Mouse (Mus musculus): ENCODE measurements around the gene Bricd5.

The Bricd5 gene

DNA sequence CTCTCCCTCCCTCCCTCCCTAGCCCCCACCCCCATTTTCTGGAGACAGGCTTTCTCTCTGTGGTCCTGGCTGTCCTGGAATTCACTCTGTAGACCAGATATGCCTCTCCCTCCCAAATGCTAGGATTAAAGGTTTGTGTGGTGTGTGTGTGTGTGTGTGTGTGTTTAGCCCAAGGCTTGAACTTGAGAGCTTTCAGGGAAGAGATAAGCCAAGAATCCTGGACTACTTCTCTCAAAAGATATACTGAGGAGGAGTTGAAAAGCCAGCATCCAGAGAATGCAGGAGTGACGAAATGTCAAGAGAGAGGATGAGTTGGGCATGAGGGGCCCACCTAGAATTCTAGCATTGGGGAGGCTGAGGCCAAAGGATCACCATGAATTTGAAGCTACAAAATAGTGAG is 10.8 kb upstream of the Bricd5 start:
- no peak for DNase-seq

DNA sequence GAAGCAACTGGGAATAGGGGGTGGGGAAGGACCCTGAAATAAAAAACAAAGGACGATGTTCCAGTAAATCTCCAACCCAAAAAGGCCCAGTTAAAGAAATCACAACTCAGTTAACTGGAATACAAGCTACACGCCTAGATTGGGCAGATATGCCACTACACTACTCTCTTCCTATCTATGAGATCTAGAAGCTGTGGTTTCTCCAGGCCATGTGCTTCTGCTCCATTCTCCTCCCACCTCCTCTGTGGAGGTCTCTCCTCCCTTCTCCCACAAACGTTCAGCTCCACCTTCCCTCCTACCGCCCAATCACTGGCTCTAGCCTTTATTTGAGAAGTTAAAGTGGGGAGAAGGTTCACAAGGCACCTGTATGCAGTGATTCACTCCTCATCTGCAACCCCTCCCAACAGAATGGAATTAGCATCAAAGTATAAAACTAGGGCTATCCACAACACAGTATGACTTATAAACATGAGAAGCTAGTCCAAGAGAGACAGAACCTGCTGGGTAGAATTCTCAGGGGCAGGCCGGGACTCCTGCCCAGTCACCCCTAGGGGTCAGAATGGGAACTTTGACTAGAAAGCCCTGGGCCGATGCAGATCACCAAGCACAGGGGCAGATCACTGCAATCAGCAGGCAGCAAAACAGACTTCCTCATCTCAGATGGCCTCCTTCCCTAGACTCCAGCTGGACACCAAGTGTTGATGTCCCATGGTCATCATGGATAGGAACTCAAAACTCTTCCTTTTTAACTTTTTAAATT is 10.1 kb upstream of the Bricd5 start:
- DNase-seq: peak; percentile 24

DNA sequence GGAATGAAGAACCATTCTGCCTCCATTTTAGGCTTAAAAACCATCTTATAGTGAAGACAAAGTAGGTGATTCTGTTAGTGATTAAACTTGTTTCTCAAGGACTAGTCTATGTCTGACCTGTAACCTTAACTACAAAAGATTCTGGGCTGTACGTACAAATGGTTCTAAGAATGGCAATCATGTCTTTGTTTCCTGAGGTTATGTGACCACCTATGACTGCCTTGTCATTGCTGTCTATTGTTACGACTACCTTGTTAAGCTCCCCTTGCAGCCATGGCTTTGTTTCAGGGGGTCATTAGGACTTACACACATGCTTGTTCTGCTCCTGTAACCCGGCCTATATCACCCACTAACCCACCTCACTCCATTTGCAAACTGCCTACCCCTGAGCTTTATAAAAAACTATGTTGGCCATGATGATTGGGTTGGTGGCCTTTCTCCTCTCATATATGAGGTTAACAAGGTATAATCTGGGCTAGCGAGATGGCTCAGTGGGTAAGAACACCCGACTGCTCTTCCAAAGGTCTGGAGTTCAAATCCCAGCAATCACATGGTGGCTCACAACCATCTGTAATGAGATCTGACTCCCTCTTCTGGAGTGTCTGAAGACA is 4.9 kb upstream of the Bricd5 start:
- no peak for DNase-seq

DNA sequence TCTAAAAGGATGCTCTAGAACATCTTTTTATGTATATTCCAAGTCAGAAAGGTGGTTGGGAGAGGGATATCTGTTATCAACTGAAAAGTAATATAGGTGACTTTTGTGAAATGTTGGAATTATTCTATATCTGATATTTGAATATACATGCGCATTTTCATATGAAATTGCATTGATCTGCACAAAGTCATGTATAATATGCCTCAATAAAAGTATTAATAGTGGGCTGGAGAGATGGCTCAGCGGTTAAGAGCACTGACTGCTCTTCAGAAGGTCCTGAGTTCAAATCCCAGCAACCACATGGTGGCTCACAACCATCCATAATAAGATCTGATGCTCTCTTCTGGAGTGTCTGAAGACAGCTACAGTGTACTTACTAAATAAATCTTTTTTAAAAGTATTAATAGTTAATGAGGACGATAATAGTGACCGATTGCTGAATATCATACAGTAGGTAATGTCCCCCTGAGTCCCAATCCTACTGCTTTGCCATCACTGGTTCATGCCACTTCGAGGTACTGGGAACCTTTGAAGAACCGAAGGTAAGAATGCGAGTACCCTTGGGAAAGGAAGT is 4.3 kb upstream of the Bricd5 start:
- DNase-seq: no peak

DNA sequence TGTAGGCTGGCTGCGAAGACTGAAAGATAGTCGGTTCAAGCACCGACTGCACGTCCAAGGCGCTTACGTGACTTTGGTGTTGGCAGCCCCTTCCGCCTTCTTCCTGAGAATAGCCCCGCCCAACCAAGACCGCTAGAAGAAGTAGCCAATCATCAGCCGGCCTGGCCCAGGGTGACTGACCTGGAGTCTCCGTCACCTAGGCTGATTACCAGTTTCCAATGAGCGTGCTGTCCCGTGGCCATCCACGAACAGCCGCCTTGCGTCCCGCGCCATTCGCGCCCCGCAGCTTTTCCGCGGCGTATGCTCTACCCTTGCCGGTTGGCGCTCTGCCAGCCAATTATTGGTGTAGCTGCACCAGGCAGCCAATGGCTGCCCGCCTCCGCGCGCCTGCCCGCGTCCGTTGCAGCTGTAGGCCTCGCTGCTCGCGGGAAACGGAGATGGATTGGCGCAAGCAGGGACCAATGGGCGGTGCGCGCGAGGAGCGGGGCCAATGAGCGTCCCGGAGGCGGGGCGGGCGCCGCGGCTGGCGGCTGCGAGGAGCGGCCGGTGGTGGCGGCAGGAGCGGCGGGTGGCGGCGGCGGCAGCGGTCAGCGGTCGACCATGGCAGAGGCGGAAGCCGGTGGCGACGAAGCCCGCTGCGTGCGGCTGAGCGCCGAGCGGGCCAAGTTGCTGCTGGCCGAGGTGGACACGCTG is 3.6 kb upstream of the Bricd5 start, which contains the start of the genes E4f1 and Pgp:
Gene E4f1 (minus strand): TSS at position 404 of the 693 bp plus-strand sequence.
Gene Pgp (plus strand): TSS at position 483 of the 693 bp plus-strand sequence.
- DNase-seq: peak; percentile 99

DNA sequence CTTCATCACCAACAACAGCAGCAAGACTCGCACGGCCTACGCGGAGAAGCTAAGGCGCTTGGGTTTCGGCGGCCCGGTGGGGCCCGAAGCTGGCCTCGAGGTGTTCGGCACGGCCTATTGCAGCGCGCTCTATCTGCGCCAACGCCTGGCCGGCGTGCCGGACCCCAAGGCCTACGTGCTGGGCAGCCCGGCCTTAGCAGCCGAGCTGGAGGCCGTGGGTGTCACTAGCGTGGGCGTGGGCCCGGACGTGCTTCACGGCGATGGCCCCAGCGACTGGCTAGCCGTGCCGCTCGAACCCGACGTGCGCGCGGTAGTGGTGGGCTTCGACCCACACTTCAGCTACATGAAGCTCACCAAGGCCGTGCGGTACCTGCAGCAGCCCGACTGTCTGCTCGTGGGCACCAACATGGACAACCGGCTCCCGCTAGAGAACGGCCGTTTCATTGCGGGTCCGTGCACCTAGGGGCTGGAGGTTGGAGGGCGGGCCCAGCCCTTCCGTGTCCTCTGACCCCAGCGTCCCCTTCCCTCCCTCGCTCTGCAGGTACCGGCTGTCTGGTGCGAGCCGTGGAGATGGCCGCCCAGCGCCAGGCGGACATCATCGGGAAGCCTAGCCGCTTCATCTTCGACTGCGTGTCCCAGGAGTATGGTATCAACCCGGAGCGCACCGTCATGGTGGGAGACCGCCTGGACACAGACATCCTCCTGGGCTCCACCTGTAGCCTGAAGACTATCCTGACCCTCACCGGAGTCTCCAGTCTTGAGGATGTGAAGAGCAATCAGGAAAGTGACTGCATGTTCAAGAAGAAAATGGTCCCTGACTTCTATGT is 2.8 kb upstream of the Bricd5 start:
- DNase-seq: peak; percentile 64

DNA sequence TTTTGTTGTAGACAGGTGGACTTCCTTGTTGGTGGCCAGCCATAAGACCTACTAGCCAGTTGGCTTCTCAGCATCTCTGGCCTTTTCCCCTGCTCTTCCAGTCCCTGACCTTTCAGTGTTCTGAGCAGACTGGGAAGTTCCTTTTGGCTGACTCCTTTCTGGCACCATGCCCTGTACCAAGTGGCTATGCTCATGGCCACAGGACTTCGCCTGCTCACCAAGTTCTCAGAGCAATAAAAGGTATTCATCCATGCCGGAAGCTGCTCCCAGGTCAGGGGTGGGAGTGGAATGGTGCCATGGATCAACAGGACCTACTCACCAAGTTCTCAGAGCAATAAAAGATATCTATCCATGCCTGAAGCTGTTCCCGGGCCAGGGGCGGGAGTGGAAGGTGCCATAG is 1.2 kb upstream of the Bricd5 start:
- DNase-seq: peak; percentile 86

DNA sequence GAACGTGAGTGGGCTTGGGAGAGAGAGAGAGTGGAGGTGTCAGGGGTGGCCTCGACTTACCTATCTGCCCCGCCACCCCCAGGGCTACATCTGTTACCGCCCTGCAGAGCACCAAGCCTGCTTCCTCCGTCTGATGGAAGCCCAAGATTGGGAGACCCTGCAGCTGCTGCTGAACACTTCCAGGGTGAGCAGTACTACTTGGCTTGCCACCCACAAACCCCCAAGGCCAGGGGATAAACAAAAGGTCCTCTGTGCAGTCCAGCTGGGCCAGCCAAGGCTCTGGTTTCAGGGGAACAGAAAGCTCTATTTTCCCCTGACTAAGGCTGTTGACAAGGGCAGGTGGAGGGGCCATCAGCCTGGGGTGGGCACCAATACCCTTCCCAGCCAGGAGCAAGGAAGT is 873 bp downstream of the Bricd5 start:
- DNase-seq: no peak

DNA sequence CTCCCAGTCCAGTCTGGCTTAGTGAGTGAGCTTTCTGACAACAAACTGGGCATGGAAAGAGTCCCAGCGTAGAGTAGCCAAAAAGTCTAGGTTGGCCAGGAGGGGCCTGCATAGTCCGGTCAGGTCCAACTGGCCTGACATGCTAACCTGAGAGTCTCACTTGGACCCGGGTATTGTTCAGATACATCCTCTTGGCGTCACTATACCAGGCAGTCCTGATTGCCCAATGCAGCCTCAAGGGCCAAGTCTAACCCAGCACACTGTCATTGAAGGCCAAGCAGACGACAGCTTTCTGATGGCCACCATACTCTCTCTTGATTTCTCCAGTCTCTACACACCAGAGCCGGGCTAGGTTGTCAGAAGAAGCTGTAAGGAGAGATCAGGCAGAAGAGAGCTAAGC is 1.9 kb downstream of the Bricd5 start:
- no peak for DNase-seq

DNA sequence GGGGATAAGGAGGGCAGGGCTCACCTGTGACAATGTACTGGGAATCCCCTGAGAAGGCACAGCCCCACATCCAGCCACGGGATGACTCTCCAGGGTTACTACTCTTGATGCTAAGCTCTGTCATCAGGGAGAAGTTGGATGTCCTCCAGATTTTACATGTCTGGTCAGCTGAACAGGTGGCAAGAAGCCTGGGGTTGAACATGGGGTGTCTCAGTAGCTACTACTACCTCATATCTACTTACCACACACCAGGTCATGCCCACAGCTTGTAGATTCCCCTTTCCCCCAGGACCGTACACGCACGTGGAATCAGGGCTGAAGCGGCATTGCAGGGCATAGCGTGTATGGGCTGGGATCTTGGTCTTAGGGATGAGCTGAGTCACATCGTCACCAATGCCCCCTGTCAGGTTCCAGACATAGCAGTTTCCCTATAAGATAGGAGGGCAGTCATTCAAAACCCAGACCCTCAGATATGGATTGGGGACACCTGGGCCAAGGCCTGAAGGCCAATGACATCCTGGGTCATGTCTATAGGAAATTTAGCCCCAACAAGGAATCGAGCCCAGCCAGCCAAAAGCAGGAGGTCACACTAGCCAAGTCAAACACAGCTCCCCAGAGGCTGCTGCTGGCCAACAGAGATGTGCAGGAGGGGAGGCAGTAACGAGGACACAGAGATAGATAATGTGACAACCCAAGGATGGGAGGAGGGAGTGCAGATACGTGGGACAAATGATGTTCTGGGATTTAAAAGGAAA is 2.5 kb downstream of the Bricd5 start:
- DNase-seq: no peak

DNA sequence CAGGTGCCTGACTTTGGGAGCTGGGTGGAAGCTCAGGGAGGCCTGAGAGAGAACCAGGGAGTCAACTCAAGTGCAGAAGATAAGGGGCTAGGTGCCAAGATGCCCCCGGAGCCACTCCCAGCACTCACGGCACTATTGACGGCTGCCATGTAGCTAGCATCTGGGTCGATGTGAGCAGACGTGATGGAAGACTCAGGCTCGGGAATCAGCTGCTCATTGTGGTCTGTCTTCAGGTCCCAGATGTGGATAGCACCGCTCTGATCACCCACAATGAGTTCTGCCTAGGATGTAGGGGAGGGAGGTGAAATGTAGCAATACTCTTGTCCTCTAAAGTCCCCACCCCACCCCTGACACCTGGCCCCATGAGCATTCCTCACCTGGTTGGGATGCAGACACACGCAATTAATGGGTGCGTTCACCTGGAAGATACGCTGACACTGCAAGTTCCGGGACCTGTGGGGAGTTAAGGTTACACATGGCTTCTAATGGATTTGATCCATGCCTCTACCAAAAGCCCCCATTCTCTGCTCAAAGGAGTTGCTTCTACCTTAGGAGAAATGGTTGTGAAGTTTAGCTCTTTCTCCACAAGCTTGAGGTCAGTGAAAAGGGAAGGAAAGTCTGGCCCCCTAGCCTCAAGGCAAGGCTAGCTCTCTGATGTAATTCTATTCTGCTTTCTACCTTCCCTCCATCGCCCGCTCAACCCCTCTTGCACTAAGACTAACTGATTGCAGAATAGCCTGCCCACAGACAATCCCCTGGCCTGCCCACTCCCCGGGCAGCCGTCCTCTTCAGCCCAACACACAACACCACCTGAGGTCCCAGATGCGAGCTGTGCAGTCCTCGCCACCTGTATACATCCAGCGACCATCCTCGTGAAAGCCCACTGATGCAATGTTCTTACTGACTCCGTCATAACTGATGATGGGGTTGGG is 3.6 kb downstream of the Bricd5 start:
- no peak for DNase-seq

DNA sequence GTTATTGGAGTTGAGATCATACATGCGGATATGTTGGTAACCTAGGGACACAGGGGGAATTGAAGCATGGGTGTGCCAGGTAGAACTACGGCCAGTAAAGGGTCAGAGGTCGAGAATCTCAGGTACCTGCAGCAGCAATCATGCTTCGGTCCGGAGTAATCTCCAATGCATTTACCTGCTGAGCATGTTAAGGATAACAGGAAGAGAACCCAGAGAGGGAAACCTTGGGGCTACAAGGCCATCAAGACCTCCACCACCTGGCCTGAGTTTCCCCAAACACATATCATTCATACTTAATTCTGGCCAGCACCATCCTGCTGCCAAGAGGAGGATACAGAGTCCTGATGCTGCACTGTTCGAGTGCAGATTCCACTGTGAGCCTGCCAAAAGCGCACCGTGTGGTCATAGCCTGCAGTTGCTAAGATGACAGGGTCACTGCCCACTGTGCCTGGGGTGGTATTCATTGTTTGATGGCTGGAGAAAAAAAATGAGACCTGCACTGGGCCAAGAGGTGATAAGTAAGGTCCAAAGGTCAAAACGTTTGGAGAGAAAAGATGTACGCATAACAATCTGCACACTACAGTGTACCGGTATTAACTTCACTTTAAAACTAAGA is 4.4 kb downstream of the Bricd5 start:
- DNase-seq: peak; percentile 36

DNA sequence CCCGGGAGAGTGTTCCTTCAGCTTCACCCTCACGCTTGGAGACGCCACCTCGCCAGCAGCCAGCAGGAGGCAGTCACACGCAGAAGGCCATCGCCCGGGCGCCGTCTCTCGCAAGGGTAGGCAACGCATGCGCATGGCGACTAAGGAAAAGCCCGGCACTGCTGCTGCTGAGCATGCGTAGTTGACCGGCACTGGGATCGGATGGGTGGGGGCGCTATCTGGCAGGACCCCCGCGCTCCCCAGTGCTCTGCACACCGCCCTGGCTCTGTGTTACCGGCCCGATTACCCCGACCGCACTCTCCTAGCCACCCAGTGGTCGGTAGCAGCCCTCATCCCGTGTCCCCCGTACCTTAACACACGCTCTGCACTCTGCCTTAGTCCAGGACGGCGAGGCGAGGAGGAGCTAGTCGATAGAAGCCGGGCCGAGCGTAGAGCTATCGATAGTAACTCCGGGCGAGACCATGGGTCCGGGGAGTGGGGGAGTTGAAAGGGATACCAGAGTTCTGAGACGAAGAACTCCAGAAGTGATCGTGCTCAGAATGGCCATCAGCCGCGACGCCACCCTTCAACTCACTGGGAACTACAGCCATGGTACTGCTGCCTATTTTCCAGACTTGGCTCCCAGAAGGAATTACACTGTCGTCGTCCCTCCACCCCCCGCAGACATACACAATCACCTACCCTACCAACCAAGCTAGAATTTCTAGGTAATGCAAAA is 5.1 kb downstream of the Bricd5 start, which contains the start of gene Mlst8:
Gene Mlst8 (minus strand): TSS at position 416 of the 718 bp plus-strand sequence.
- peak; percentile 98 for DNase-seq

DNA sequence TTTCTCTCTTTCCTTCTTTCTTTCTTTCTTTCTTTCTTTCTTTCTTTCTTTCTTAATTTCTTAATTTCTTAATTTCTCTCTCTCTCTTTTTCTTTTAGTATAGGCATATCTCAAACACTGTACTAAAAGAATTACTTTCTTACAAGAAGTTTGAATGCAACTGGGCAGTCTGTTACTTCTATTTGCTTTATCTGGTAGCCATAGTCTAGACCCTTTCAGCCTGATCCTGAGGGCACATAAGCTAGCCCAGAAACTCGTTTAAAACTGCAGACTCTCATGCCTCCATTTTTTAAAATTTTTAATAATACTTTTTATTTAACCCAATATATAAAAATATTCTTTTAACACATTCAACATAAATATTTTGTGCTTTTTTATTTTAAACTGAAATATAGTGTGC is 5.7 kb downstream of the Bricd5 start:
- no peak for DNase-seq

DNA sequence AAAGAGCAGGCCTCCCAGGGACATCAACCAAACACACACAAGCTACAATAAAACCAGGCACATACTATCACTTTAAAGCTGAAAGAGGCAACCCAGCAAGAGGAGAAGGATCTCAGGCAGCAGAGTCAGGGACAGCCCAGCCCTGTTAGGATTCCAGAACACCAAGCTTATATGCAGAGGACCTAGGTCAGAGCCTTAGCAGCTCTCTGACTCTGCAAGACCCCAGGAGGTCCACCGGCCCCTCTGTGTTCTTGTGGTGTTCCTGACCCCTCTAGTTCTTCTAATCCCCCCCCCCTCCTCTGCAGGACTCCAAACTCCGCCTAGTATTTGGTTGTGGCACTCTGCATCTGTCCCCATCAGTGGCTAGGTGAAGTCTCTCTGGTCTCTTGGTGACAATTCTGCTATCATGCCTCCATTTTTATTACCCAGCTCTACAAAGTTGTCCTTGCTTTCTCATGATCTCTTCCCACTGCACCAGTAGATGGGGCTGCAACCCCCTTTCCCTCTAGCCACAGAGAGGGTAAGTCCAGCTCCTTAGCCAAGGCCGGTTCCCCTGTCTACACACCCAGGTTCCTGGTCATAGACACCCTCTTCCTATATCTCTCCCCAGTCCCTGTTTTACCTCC is 6.6 kb downstream of the Bricd5 start:
- DNase-seq: peak; percentile 33

DNA sequence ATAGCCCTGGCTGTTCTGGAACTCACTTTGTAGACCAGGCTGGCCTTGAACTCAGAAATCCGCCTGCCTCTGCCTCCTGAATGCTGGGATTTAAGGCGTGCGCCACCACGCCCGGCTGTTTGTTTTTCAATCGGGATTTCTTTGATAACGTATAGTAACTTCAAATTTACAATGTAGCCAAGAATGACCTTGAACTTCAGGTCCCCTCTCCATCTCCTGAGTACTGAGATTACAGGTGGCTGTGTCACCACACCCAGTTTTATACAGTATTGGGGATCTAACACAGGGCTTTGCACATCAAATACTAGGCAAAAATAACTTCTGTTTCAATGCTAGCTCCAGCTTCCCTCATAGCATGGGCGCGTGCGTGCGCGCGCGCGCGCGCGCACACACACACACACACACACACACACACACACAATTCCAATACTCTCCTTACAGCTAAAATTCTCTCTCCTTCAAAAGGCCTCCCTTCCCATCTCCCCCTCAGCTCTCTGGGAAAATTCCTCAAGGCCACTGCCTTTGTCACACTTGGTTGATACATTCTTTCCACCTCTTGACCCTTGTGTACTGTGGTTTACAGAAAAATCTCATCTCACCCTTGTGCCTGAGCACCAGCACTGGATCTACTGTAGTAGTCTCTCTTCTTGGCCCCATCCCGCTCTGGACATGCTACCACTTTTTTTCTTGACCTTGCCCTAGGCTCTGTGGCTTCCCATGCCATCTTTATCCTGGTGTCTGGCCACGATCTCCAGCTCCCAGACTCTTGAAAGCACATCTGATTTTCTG is 7.5 kb downstream of the Bricd5 start:
- no peak for DNase-seq

DNA sequence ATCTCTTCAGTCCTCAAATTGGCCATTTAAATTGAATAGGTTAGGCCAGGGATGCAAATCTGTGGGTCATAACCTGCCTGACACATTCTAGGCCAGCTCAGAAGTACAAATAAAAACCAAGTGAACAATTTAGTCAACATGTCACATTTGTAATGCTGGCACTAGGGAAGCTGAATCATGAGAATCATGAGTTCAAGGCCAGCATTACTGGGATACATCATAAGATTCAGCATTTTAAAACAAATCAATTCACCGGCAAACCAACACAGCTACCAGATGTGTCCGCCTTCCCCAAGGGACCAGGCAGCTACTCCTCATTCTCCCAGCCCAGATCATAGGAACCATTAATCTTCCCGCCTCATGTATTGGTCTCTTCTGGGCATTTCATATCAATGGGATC is 9.8 kb downstream of the Bricd5 start:
- no peak for DNase-seq
